26 mouse cellular contexts compared by ENCODE assay signal in the genomic region with DNA sequence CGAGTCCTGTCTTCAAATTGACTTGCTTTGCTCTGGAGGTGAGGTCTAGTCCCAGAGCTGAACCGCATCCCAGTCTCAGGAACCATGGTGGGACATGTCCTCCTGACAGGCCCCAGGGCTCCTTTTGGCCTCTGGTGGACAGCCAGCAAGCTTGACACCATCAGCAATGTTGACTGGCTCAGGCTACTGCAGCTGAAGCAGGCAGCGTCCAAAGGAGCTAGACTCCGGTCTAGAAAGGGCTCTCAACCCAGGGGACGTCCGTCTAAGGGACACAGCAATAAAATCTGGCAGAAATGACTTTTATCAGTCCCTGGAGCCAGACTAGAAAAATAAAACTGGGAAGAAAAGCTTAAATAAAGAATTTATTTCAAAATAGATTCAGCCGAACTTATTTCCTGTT. TPM values are rescaled to one million over a fixed set of nuclear protein-coding genes. Genes with fewer than 3 reads are reported as not detected.
DNase-seq lines count a peak whose midpoint lies in the region; TF ChIP-seq lines count a peak whose summit lies in the region.
"Had no signal": no experiment of that assay in that cellular context is flagged by ENCODE, and none has a peak within 500 bp of the region (broad histone marks: within the 10 kb centered on the region; RNA-seq: fewer than 3 reads in every experiment).

No protein-coding gene starts in this region.

- H3K36me3 ChIP-seq in E14TG2a.4 (ENCODE audit: insufficient read depth, low read length): peaks cover 46% of the 10 kb centered on the region
- H3K36me3 ChIP-seq in ES-Bruce4 (ENCODE audit: control insufficient read depth, insufficient read depth, low read length, poor library complexity, severe bottlenecking): peaks cover 12% of the 10 kb centered on the region

- peak overlapping the region; percentile 76 for H3K27ac ChIP-seq in ES-Bruce4 (ENCODE audit: insufficient read depth, low read length)
- H3K27ac ChIP-seq: embryonic facial prominence, embryonic 12.5 days; forebrain, embryonic 12.5 days; forebrain, embryonic 15.5 days; hindbrain, embryonic 10.5 days; hindbrain, embryonic 13.5 days had no signal

- no peak for TF ChIP-seq CTCF in E14TG2a.4 (conservative IDR thresholded peaks at IDR 0.05; ENCODE audit: low read length)
- no peak for TF ChIP-seq CTCF in ES-Bruce4 (IDR thresholded peaks at IDR 0.05; ENCODE audit: low read depth, low read length)

- H3K27me3 ChIP-seq in E14TG2a.4 (ENCODE audit: insufficient read depth, low read length) (no peaks in the 10 kb centered on the region), ES-Bruce4 (ENCODE audit: control insufficient read depth, insufficient read depth, low read length, poor library complexity, severe bottlenecking) (no peaks in the 10 kb centered on the region)
- H3K27me3 ChIP-seq: embryonic facial prominence, embryonic 12.5 days; forebrain, embryonic 12.5 days; forebrain, embryonic 15.5 days; hindbrain, embryonic 13.5 days; Patski had no signal

- H3K4me3 ChIP-seq in E14TG2a.4 (replicated peaks; ENCODE audit: low read length) (peak overlapping the region; percentile 3; the same call in 1 of the 2 replicates), ES-Bruce4 (ENCODE audit: low read depth, low read length) (no peak overlapping the region)
- H3K4me3 ChIP-seq: embryonic facial prominence, embryonic 12.5 days; erythroblast, embryonic 14.5 days; forebrain, embryonic 12.5 days; forebrain, embryonic 15.5 days; hindbrain, embryonic 10.5 days; hindbrain, embryonic 13.5 days had no signal

- H3K9ac ChIP-seq in ES-Bruce4 (ENCODE audit: low read depth, poor library complexity, severe bottlenecking): no peak overlapping the region
- H3K9ac ChIP-seq: embryonic facial prominence, embryonic 12.5 days; forebrain, embryonic 12.5 days; forebrain, embryonic 15.5 days; hindbrain, embryonic 13.5 days had no signal

- peak; percentile 10 for DNase-seq in kidney, adult 11 months
- DNase-seq in kidney, postnatal 10 days: no peak
- DNase-seq in kidney, postnatal 14 days: peak; percentile 6
- no peak for DNase-seq in kidney, adult 8-10 months
- DNase-seq: adrenal gland, postnatal 10 days; adrenal gland, postnatal 36 days; cerebellum, adult 18-20 months; cerebellum, adult 9-10 months; cerebellum, postnatal 14 days; gastrocnemius, postnatal 10 days; gastrocnemius, postnatal 36 days had no signal

- no peak for TF ChIP-seq POLR2A in ES-Bruce4 (IDR thresholded peaks at IDR 0.05; ENCODE audit: insufficient read depth, low read length)

- H3K4me1 ChIP-seq in E14TG2a.4 (replicated peaks; ENCODE audit: low read depth, low read length) (peaks cover 72% of the 10 kb centered on the region), ES-Bruce4 (ENCODE audit: control insufficient read depth, insufficient read depth, low read length) (peaks cover 8% of the 10 kb centered on the region)
- H3K4me1 ChIP-seq: embryonic facial prominence, embryonic 12.5 days; forebrain, embryonic 12.5 days; forebrain, embryonic 15.5 days; hindbrain, embryonic 10.5 days; hindbrain, embryonic 13.5 days had no signal

- no peak for TF ChIP-seq EP300 in ES-Bruce4 (IDR thresholded peaks at IDR 0.05; ENCODE audit: insufficient read depth, low read depth, low read length)

- H3K9me3 ChIP-seq in E14TG2a.4 (ENCODE audit: low read length): no peaks in the 10 kb centered on the region
- no peaks in the 10 kb centered on the region for H3K9me3 ChIP-seq in ES-Bruce4 (replicated peaks; ENCODE audit: control insufficient read depth, insufficient read depth, low read length, poor library complexity, severe bottlenecking)
- H3K9me3 ChIP-seq: embryonic facial prominence, embryonic 12.5 days; forebrain, embryonic 12.5 days; forebrain, embryonic 15.5 days; G1E; hindbrain, embryonic 10.5 days; hindbrain, embryonic 13.5 days had no signal

RNA-seq across cellular contexts. Expression of gene Prph2, which starts 19.6 kb away (rescaled TPM):
- polyA plus RNA-seq in ES-Bruce4 (2011; ENCODE audit: insufficient read depth, insufficient read length, low read depth, missing spikeins): not detected in 2 replicates
- polyA plus RNA-seq: CD4-positive, CD25-positive, alpha-beta regulatory T cell, adult 4 months; erythroblast, embryonic 14.5 days; forebrain, embryonic 12.5 days; forebrain, embryonic 15.5 days; G1E; heart, embryonic 11.5 days; heart, embryonic 14.5 days; heart, postnatal 0 days; hindbrain, embryonic 10.5 days; hindbrain, embryonic 13.5 days; hindbrain, embryonic 16.5 days; Patski had no signal

RNA-seq across cellular contexts. Expression of gene Tbcc, which starts 39.4 kb away (rescaled TPM):
- polyA plus RNA-seq in ES-Bruce4 (2011; ENCODE audit: insufficient read depth, insufficient read length, low read depth, missing spikeins): 10.6 and 10.8 TPM in 2 replicates

Comparison
In these comparisons a context has a peak if more than half of its experiments do, and no peak if none do; other contexts are left out.
1. DNase-seq: peak in kidney, adult 11 months (single experiment) and kidney, postnatal 14 days (single experiment); none in kidney, postnatal 10 days (single experiment) and kidney, adult 8-10 months (0 of 2).